Mouse (Mus musculus) liver, postnatal 0 days (tissue): ENCODE measurements at regions not wholly inside any gene's neighbourhood (a gene's known extent, or its start where the extent isn't known, plus 50 kb on each side); places are given as distances from the start of the nearest gene placed in this dataset.

Experiments
- ATAC-seq: fragments of 200-750 bp; cut with Nextera tagmentation; 2 replicates; pipeline ENCODE4 v1.8.0; 2017; ENCODE audit warnings: mild to moderate bottlenecking, moderate library complexity
- DNase-seq: peaks from one replicate; pipeline ENCODE4 v3.0.0-alpha.2; 2016
- H3K27ac ChIP-seq: fragments of 300-500 bp; sonication (generic); 2 replicates; pipeline ENCODE4 v1.5.1; 2014; ENCODE audit warnings: antibody characterized with exemption, moderate library complexity, mild to moderate bottlenecking, low read depth
- H3K27me3 ChIP-seq: fragments of 300-500 bp; sonication (generic); 2 replicates; pipeline ENCODE4 v1.6.1; 2014; ENCODE audit warnings: low read length, control low read depth, mixed read lengths; ENCODE audit not compliant: insufficient read depth
- H3K36me3 ChIP-seq: fragments of 300-500 bp; sonication (generic); replicated peaks from 2 replicates; pipeline ENCODE4 v1.6.1; 2014; ENCODE audit warnings: mild to moderate bottlenecking, control low read depth, low read length, moderate library complexity, mixed read lengths; ENCODE audit not compliant: insufficient read depth
- H3K4me1 ChIP-seq: fragments of 300-500 bp; sonication (generic); 2 replicates; pipeline ENCODE4 v1.6.1; 2014; ENCODE audit warnings: antibody characterized with exemption, mild to moderate bottlenecking, control low read depth; ENCODE audit not compliant: insufficient read depth
- H3K4me2 ChIP-seq: fragments of 300-500 bp; sonication (generic); 2 replicates; pipeline ENCODE4 v1.6.1; 2014; ENCODE audit warnings: low read depth, mild to moderate bottlenecking, low read length, moderate library complexity, mixed read lengths
- H3K4me3 ChIP-seq: fragments of 300-500 bp; sonication (generic); 2 replicates; pipeline ENCODE4 v1.5.1; 2014; ENCODE audit warnings: low read depth, low read length
- H3K9ac ChIP-seq: fragments of 300-500 bp; sonication (generic); replicated peaks from 2 replicates; pipeline ENCODE4 v1.6.1; 2014; ENCODE audit warnings: mild to moderate bottlenecking, moderate library complexity
- H3K9me3 ChIP-seq: fragments of 300-500 bp; sonication (generic); 2 replicates; pipeline ENCODE4 v1.6.1; 2016; ENCODE audit warnings: mild to moderate bottlenecking, control low read depth, low read length, mixed read lengths
- CTCF ChIP-seq: sonication (generic); IDR thresholded peaks from 2 replicates; pipeline ENCODE4 v1.5.1; 2016; ENCODE audit warnings: antibody characterized with exemption, low read depth
- EP300 ChIP-seq: IDR thresholded peaks from 2 replicates; pipeline ENCODE4 v1.6.1; 2016; ENCODE audit warnings: antibody characterized with exemption, low read depth, mild to moderate bottlenecking
- WGBS: fragments of 180-500 bp; shearing (Covaris S2); extraction: QIAGEN DNeasy Blood & Tissue Kit; methylation state at CpG from one replicate; pipeline ENCODE4 v1.1.7; 2014; ENCODE audit not compliant: insufficient replicate concordance; 5-methylcytosine and 5-hydroxymethylcytosine counted together

DNA sequence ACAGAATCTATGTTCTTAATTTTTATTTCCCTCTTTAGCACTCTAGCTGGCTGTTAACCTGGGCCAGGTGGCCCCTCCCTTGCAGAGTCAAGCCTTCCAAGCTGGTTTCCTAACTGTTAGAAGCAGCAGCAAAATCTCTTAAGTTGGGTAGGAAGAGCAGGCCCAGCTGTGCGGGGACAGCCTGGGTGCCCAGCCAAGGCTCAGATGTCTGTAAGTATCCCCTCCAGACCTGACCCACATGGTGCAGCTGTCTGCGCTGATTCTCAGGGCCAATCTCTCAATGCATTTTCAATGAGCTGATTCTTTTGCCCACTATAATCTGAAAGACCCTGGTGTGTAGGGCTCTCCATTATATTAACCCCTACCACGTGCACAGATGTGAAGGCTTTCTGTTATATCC is 208.0 kb upstream of the Klf3 start:
- Histone ChIP-seq H3K9me3 (no peaks in the 10 kb centered on the region), H3K4me1 (peaks cover 31% of the 10 kb centered on the region), H3K27me3 (no peaks in the 10 kb centered on the region), H3K27ac (no peak overlapping the region), H3K4me2 (no peak overlapping the region), H3K4me3 (no peak overlapping the region), H3K36me3 (no peaks in the 10 kb centered on the region), H3K9ac (no peak overlapping the region)
- 83% methylated on average over 3 of the region's 3 CpGs for WGBS
- no peak for ATAC-seq
- no peak for DNase-seq
- TF ChIP-seq CTCF, result no peak
- no peak for TF ChIP-seq EP300

DNA sequence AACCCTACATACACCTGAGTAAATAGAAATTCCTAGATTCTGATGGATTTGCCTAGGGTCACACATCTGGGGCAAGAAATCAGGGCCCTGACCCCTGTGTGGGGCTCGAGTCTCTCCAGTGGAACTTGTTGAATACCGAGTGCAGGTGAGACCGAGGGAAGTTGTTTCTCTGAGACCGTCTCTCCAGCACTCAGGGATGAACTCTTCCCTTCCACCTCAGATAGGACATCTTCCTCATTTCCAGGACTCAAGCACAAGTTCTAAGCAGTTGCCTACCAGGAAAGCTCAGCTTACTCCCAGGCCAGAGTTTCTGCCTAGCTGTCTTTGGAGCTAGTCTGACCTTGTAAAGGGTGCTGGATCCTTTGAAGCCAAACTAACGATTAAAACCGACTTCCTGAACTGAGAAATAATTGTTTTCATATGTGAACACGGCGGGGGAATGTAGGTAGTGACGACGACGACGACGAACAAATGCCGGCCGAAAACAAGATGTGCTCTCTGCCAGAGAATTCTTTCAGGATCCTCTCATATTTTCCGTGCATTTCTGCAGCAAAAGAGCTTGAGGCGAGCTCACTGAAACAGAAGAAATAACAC is 207.3 kb upstream of the Klf3 start:
- Histone ChIP-seq H3K27ac (no peak overlapping the region), H3K9me3 (no peaks in the 10 kb centered on the region), H3K4me1 (peaks cover 30% of the 10 kb centered on the region), H3K4me3 (no peak overlapping the region), H3K36me3 (no peaks in the 10 kb centered on the region), H3K27me3 (no peaks in the 10 kb centered on the region), H3K4me2 (no peak overlapping the region), H3K9ac (no peak overlapping the region)
- TF ChIP-seq CTCF, result no peak
- TF ChIP-seq EP300, result no peak
- DNase-seq, result no peak
- 74% methylated on average over 17 of the region's 17 CpGs for WGBS
- ATAC-seq, result no peak

DNA sequence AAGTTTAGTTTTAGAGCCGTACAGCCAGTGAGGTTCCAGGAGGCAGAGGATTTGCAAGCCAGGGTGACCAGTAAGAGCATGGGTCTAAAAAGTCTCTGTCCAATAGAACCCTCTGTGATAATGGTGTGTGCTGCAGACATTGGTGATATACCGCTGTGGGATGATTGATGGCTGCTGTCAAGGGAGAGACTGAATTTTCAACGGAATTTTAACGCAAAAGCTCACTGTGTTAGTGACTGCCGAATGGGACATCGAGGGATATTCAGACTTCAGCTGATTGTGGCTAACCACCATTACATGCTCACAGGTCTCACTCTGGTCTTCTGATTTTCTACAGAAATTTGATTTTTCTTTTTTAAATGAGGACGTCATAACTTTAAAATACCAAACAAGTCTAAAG is 206.2 kb upstream of the Klf3 start:
- peaks cover 29% of the 10 kb centered on the region for H3K4me1 ChIP-seq
- ATAC-seq, result no peak
- 76% methylated on average over 7 of the region's 7 CpGs for WGBS

DNA sequence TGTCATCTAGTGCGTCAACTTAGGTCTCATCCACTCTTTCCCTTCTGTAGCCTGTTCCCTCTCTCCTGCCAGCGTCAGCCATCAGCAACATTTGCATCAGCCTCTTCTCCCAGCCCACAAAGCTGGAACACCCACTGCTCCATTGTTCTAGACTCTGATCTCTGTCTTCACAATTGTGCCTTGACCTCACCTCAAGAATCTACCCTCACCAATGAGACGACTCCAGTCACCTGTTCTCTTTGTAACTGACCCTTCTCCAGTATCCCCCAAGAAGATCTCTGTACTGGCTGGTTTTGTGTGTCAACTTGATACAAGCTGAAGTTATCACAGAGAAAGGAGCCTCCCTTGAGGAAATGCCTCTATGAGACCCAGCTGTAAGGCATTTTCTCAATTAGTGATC is 205.7 kb upstream of the Klf3 start:
- Histone ChIP-seq H3K9ac (no peak overlapping the region), H3K36me3 (no peaks in the 10 kb centered on the region), H3K4me2 (no peak overlapping the region), H3K27ac (no peak overlapping the region), H3K4me3 (no peak overlapping the region), H3K27me3 (no peaks in the 10 kb centered on the region), H3K4me1 (peaks cover 25% of the 10 kb centered on the region), H3K9me3 (no peaks in the 10 kb centered on the region)
- TF ChIP-seq EP300, result no peak
- no peak for TF ChIP-seq CTCF
- WGBS, result 86% methylated on average over 3 of the region's 3 CpGs
- DNase-seq (no peak), ATAC-seq (no peak)

More for the DNA sequence above, 206.2 kb upstream of the Klf3 start:
- Histone ChIP-seq H3K4me2 (no peak overlapping the region), H3K27me3 (no peaks in the 10 kb centered on the region), H3K36me3 (no peaks in the 10 kb centered on the region), H3K9me3 (no peaks in the 10 kb centered on the region), H3K9ac (no peak overlapping the region), H3K27ac (no peak overlapping the region), H3K4me3 (no peak overlapping the region)
- no peak for DNase-seq
- no peak for TF ChIP-seq CTCF

DNA sequence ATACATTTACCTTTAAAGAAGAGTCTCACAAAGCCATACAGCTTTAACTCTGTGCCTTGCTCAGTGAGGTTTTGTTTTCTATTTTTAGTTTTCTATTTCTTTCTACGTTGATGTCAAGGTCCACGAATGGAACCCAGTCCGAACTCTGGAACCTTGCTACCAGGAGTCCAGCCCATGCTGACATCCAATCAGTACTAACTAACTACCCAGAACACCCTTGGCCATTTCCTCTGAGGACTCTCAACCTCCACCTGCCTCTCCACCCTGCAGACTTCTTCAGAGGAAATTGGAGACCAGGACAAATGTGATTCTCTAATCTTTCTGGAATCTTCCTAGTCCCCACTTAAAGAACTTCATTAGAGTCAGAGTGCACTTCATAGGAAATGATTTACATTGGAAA is 204.6 kb upstream of the Klf3 start:
- Histone ChIP-seq H3K36me3 (no peaks in the 10 kb centered on the region), H3K4me1 (peaks cover 25% of the 10 kb centered on the region), H3K9me3 (no peaks in the 10 kb centered on the region), H3K27ac (0 out of 2 replicates have a peak overlapping the region, but pooled peaks have one; percentile 8), H3K4me2 (no peak overlapping the region), H3K27me3 (no peaks in the 10 kb centered on the region), H3K4me3 (no peak overlapping the region), H3K9ac (no peak overlapping the region)
- DNase-seq, result no peak
- TF ChIP-seq CTCF (no peak), EP300 (no peak)
- WGBS, result 45% methylated on average over 3 of the region's 3 CpGs
- ATAC-seq, result 0 out of 2 replicates have a peak, but pooled peaks have one; percentile 35

DNA sequence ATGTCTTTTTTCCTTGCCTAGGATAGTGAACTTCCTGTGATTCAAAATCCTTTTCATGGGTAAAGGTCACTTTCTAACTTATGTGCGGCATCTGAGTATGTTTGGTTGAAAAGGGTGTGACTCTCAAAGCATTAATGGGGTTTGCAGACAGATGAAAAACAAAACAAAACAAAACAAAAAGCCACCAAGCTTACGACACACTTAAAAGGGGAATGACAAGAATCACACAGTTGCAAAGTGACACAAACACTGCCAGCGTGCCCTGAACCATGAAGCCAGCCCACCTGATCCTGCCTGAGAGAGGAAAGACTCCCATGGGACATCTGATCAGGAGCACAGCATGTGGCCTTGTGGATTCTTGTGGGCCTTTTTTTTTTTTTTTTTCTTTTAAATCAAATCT is 204.2 kb upstream of the Klf3 start:
- DNase-seq, result no peak
- H3K9ac ChIP-seq, result no peak overlapping the region
- no peaks in the 10 kb centered on the region for H3K27me3 ChIP-seq
- TF ChIP-seq CTCF (no peak), EP300 (no peak)
- no peaks in the 10 kb centered on the region for H3K9me3 ChIP-seq
- H3K27ac ChIP-seq, result peak overlapping the region; percentile 65; the same call in 1 of the 2 replicates
- no peaks in the 10 kb centered on the region for H3K36me3 ChIP-seq
- H3K4me3 ChIP-seq, result no peak overlapping the region
- no peak for ATAC-seq
- WGBS, result 61% methylated on average over 3 of the region's 3 CpGs
- H3K4me1 ChIP-seq, result peaks cover 25% of the 10 kb centered on the region
- no peak overlapping the region for H3K4me2 ChIP-seq

DNA sequence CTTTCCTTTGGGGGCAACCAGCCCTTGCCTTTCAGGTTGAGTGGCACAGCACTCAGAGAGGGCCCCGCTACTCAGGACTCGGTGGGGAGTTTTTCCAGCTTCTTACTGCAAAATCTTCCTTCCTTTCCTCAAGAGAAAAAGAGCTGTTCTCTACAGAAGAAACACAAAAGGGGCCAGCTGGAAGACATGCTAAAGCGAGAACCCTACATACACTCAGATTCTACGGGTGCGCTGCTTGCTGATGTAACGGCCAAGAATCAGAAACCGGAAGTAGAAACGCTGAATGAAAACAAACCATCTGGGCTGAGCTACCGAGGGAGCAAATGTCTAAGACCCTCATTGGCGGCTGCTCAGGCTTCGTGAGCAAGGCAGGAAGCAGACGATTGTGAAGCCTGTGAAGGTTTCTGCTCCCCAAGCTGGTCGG is 203.3 kb upstream of the Klf3 start:
- DNase-seq (peak; percentile 29), ATAC-seq (peak; percentile 53)
- peak overlapping the region; percentile 65 for H3K27ac ChIP-seq
- peaks cover 25% of the 10 kb centered on the region for H3K4me1 ChIP-seq
- H3K9ac ChIP-seq, result peak overlapping the region; percentile 44; the same call in 1 of the 2 replicates
- 23% methylated on average over 13 of the region's 13 CpGs for WGBS
- H3K4me2 ChIP-seq, result peak overlapping the region; percentile 61
- TF ChIP-seq EP300 (no peak), CTCF (no peak)
- no peaks in the 10 kb centered on the region for H3K9me3 ChIP-seq
- peak overlapping the region; percentile 13; the same call in 1 of the 2 replicates for H3K4me3 ChIP-seq
- H3K36me3 ChIP-seq, result no peaks in the 10 kb centered on the region
- H3K27me3 ChIP-seq, result no peaks in the 10 kb centered on the region
